Mouse (Mus musculus) heart, embryonic 13.5 days (tissue): Measurements from ENCODE around the gene Ccdc160. TPM values are rescaled to one million over a fixed set of nuclear protein-coding genes. Genes with fewer than 3 reads are reported as not detected.

ENCODE experiments used
- microRNA counts: library from miRNA; unstranded; fragments of <30 nt; microRNA quantifications from one replicate; lab custom pipeline; 2016
- microRNA-seq: library from miRNA; unstranded; fragments of <30 nt; microRNA quantifications from one replicate; pipeline ENCODE4, GENCODE M21; 2016
- polyA plus RNA-seq: library from polyadenylated mRNA; unstranded; fragments of >200 nt; fragmentation: Nextera tagmentation; extraction: Ambion mirVana; gene quantifications from 2 replicates; pipeline ENCODE4 v1.2.1, GENCODE M21; 2015

Gene Ccdc160
- polyA plus RNA-seq, 1 experiment from 2014 or later = 0.62 TPM

MicroRNA genes within 50 kb of the gene (microRNA counts, 519-probe panel; counts per million panel counts)
- microRNA mmu-miR-106a+mmu-miR-17 (lab: Ali Mortazavi, UCI) = 6,992 counts per million, percentile 98 among the panel's probes with 10 or more counts
- microRNA mmu-miR-18b (lab: Ali Mortazavi, UCI) = 209 counts per million, percentile 61 among the panel's probes with 10 or more counts
- microRNA mmu-miR-363 (lab: Ali Mortazavi, UCI) = 209 counts per million, percentile 61 among the panel's probes with 10 or more counts

Small RNAs within 50 kb of the gene (microRNA-seq; reads per million reads assigned to microRNA genes)
- gene Mir106a (63.2 reads per million, percentile 47 among the genes with 10 or more reads in this experiment), gene Mir18b (8.0 reads per million, percentile 23 among the genes with 10 or more reads in this experiment), gene Mir19b-2 (1.6 reads per million), gene Mir20b (38.1 reads per million, percentile 41 among the genes with 10 or more reads in this experiment), gene Mir363 (34.3 reads per million, percentile 40 among the genes with 10 or more reads in this experiment), gene Mir92-2 (49.6 reads per million, percentile 44 among the genes with 10 or more reads in this experiment)

Other genes with a start within 250 kb of the Ccdc160 start
- gene Gpc3, start 177.2 kb upstream of the Ccdc160 start, polyA plus RNA-seq = 511 and 538 TPM in 2 replicates
- gene Phf6, start 121.1 kb downstream of the Ccdc160 start, polyA plus RNA-seq = 15.6 and 16.1 TPM in 2 replicates
- gene Hprt, start 196.9 kb downstream of the Ccdc160 start, polyA plus RNA-seq = 191 and 224 TPM in 2 replicates